Mouse (Mus musculus) neural tube, embryonic 13.5 days (tissue): ENCODE data around the gene Nudt12. TPM values are rescaled to one million over a fixed set of nuclear protein-coding genes. Genes with fewer than 3 reads are reported as not detected.

ENCODE experiments used
- ATAC-seq: fragments of 200-750 bp; cut with Nextera tagmentation; 2 replicates; pipeline ENCODE4 v1.8.0; 2017; ENCODE audit warnings: low read depth, mild to moderate bottlenecking, moderate TSS enrichment, moderate library complexity
- H3K27ac ChIP-seq: fragments of 300-500 bp; sonication (generic); replicated peaks from 2 replicates; pipeline ENCODE4 v1.5.1; 2015; ENCODE audit warnings: moderate library complexity, mild to moderate bottlenecking, inconsistent platforms
- H3K27me3 ChIP-seq: fragments of 300-500 bp; sonication (generic); 2 replicates; pipeline ENCODE4 v1.6.1; 2015; ENCODE audit warnings: mild to moderate bottlenecking, inconsistent platforms
- H3K36me3 ChIP-seq: fragments of 300-500 bp; sonication (generic); 2 replicates; pipeline ENCODE4 v1.6.1; 2015; ENCODE audit warnings: mild to moderate bottlenecking, inconsistent platforms
- H3K4me1 ChIP-seq: fragments of 300-500 bp; sonication (generic); replicated peaks from 2 replicates; pipeline ENCODE4 v1.6.1; 2015; ENCODE audit warnings: inconsistent platforms
- H3K4me2 ChIP-seq: fragments of 300-500 bp; sonication (generic); 2 replicates; pipeline ENCODE4 v1.6.1; 2015; ENCODE audit warnings: inconsistent platforms, mild to moderate bottlenecking, moderate library complexity
- H3K4me3 ChIP-seq: fragments of 300-500 bp; sonication (generic); 2 replicates; pipeline ENCODE4 v1.5.1; 2015; ENCODE audit warnings: mild to moderate bottlenecking, inconsistent platforms
- H3K9ac ChIP-seq: fragments of 300-500 bp; sonication (generic); 2 replicates; pipeline ENCODE4 v1.6.1; 2015; ENCODE audit warnings: moderate library complexity, mild to moderate bottlenecking, inconsistent platforms
- H3K9me3 ChIP-seq: fragments of 300-500 bp; sonication (generic); 2 replicates; pipeline ENCODE4 v1.6.1; 2016; ENCODE audit warnings: inconsistent platforms
- WGBS: fragments of 180-500 bp; shearing (Covaris S2); methylation state at CpG from one replicate; pipeline ENCODE4 v1.1.7; 2015; 5-methylcytosine and 5-hydroxymethylcytosine counted together
- polyA plus RNA-seq: library from polyadenylated mRNA; unstranded; fragments of >200 nt; fragmentation: Nextera tagmentation; extraction: Ambion mirVana; gene quantifications from 2 replicates; pipeline ENCODE4 v1.2.1, GENCODE M21; 2015

The Nudt12 gene
- polyA plus RNA-seq: 5.0 and 8.1 TPM in 2 replicates

DNA sequence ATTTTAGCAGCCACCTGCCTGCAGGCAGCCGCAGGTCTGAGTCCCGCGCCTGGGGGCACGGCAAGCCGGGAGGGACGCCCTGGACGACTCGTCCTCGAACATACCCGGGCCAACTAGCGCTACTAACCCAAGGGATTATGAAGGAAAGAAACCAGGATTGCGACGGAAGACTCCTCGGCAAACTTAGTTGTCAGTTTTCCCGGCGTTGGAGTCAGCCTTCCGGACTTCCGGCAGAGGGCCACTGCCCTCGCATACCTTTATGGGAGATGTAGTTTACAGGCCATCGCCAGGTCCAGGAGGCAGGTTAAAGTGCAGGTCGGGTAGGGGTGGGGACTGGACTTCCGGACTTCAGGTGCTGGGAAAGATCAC lies at the start of gene Nudt12:
TSS of gene Nudt12 (minus strand) at position 282 of the 369 bp plus-strand sequence.
- peak; percentile 91 for ATAC-seq
- Histone ChIP-seq H3K27me3 (no peaks in the 10 kb centered on the region), H3K9me3 (no peaks in the 10 kb centered on the region), H3K4me1 (0 out of 2 replicates have a peak, but pooled peaks cover 4% of the 10 kb centered on the region), H3K9ac (peak within 1 kb of the TSS; percentile 70), H3K27ac (no peak within 1 kb of the TSS), H3K4me2 (peak within 1 kb of the TSS; percentile 88), H3K36me3 (no peaks in the 10 kb centered on the region), H3K4me3 (peak within 1 kb of the TSS; percentile 76)
- WGBS: 2% methylated on average over 22 of the region's 22 CpGs

DNA sequence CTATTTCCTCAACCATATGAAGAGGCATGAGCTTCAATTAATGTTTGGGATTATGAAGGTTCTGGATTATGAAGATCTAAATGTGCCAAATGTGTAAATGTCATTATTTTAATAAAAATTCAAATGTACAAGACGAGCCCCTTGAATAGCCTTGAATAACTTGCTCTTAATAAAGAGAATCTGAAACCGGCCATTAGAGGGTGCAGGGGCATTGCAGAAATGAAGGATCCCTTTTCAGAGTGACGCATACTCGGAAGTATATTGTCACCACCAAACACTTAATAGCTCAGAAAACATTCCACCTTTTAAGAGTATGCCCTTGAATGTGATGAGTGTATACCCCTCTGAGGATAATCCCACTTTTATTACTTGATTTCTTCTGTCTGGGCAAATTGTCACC lies 40.1 kb upstream of the Nudt12 start:
- H3K9me3 ChIP-seq: no peaks in the 10 kb centered on the region
- H3K4me3 ChIP-seq: no peak overlapping the region
- H3K36me3 ChIP-seq: no peaks in the 10 kb centered on the region
- H3K27me3 ChIP-seq: no peaks in the 10 kb centered on the region
- no peak overlapping the region for H3K27ac ChIP-seq
- no peak for ATAC-seq
- no peaks in the 10 kb centered on the region for H3K4me1 ChIP-seq
- H3K4me2 ChIP-seq: no peak overlapping the region
- 70% methylated on average over 4 of the region's 4 CpGs for WGBS
- no peak overlapping the region for H3K9ac ChIP-seq

DNA sequence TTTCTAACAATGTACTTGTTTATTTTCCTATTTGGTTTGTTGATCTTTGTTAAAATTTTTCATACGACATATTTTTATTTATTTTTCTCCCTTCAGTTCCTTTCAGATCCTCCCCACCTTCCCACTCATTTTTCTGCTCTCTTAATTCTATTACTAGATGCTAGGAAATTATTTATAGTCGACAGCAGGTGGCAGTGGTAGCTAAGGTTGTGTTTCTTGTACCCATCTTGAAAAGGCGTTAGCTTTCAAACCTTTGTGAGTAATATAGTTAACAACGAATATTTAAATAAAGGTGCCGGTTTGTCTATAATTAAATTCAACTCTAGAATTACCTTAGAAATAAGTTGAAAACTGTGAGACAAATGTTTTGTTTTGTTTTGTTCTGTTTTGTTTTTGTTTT lies 26.6 kb upstream of the Nudt12 start:
- Histone ChIP-seq H3K9me3 (no peaks in the 10 kb centered on the region), H3K4me2 (no peak overlapping the region), H3K9ac (no peak overlapping the region), H3K36me3 (no peaks in the 10 kb centered on the region), H3K4me1 (no peaks in the 10 kb centered on the region), H3K27me3 (no peaks in the 10 kb centered on the region), H3K27ac (no peak overlapping the region), H3K4me3 (no peak overlapping the region)
- WGBS: 52% methylated on average over 5 of the region's 5 CpGs
- ATAC-seq: no peak

DNA sequence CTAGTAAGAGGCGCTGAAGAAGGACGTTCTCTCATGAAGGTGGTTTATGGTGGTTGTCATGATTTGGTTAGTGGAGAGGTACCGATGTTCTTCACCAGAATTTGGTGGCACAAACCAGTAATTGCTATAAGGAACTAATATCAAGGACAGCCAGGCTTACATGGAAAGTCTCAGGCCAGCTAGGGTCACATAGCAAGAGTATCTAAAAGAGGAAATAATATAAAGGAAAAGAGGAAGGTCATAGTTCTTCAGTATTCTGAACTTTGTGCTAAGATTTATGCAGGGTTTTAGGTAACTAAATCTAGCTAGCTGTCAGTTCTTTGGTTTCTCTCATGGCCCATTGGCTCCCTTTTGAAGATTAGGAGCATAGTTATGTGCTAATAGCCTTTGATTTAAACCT lies 20.3 kb upstream of the Nudt12 start:
- Histone ChIP-seq H3K4me2 (no peak overlapping the region), H3K36me3 (no peaks in the 10 kb centered on the region), H3K9me3 (no peaks in the 10 kb centered on the region), H3K4me1 (no peaks in the 10 kb centered on the region), H3K27ac (no peak overlapping the region), H3K9ac (no peak overlapping the region), H3K27me3 (no peaks in the 10 kb centered on the region), H3K4me3 (no peak overlapping the region)
- no peak for ATAC-seq
- 86% methylated on average over 3 of the region's 3 CpGs for WGBS

DNA sequence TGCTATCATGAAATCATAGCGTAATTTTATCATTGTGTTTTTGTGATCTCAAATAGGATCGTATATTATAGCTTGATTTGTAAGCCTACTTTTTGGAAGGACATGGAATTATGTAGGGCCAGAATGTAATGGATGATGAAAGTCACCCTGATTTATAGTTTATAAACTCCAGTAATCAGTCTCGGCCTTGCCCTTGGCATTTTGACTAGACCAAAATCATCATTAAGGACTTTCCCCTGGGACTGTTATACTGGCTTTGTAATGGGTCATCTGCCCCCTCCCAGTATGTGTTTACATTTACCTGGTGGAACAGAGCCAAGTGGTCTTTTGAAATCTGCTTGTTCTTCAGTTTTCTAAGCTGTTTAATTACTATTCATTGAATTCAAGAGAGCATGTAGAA lies 13.2 kb upstream of the Nudt12 start:
- peaks cover 5% of the 10 kb centered on the region; the same call in 1 of the 2 replicates for H3K4me1 ChIP-seq
- WGBS: 73% methylated on average over 3 of the region's 3 CpGs
- ATAC-seq: no peak

DNA sequence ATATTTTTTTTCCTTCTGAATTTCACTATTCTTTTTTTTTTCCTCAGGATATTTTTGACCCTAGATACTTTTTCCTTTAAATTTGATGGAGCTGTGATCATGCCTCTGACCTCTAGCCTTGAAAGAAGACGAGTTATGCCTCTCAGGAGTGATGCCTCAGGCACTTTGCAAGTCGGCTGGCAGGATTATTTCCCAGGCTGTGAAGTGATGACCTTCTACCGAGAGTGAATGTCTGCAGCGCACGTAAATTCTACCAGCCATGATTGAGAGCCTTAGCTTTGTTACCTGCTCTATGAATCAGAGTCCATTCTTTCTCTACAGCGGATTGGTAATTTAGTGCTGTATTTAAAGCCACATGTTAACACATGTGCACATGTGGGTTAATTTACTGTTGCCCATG lies 11.3 kb upstream of the Nudt12 start:
- WGBS: 19% methylated on average over 6 of the region's 6 CpGs
- Histone ChIP-seq H3K4me2 (no peak overlapping the region), H3K9me3 (no peaks in the 10 kb centered on the region), H3K36me3 (no peaks in the 10 kb centered on the region), H3K27me3 (no peaks in the 10 kb centered on the region), H3K9ac (no peak overlapping the region), H3K4me3 (no peak overlapping the region), H3K27ac (no peak overlapping the region), H3K4me1 (peaks cover 5% of the 10 kb centered on the region; the same call in 1 of the 2 replicates)
- ATAC-seq: no peak

More for the DNA sequence above, 13.2 kb upstream of the Nudt12 start:
- no peak overlapping the region for H3K9ac ChIP-seq
- H3K9me3 ChIP-seq: no peaks in the 10 kb centered on the region
- H3K4me3 ChIP-seq: no peak overlapping the region
- no peak overlapping the region for H3K4me2 ChIP-seq
- H3K27ac ChIP-seq: no peak overlapping the region
- no peaks in the 10 kb centered on the region for H3K27me3 ChIP-seq
- H3K36me3 ChIP-seq: no peaks in the 10 kb centered on the region

DNA sequence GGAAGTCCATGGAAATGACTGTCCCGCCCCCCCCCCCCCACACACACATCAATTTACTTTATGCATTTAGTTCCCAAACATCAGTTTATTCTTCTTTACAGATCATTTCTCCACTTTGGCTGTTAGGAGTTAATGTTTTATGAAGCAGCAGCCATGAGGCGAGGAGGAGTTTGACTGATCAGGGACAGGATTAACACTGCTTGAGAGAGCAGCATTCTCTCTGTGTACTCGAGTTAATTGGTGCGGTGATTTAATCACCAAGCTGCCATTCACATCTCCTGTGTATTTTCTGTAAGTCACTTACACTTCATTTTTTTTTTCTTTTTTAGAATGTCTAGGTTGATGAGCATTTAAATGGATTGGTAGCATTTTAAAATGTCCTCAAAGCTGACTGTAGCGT lies 10.8 kb upstream of the Nudt12 start:
- Histone ChIP-seq H3K9me3 (no peaks in the 10 kb centered on the region), H3K27me3 (no peaks in the 10 kb centered on the region), H3K4me1 (peaks cover 5% of the 10 kb centered on the region; the same call in 1 of the 2 replicates), H3K9ac (no peak overlapping the region), H3K4me2 (no peak overlapping the region), H3K4me3 (no peak overlapping the region), H3K27ac (no peak overlapping the region), H3K36me3 (no peaks in the 10 kb centered on the region)
- WGBS: 45% methylated on average over 5 of the region's 5 CpGs
- ATAC-seq: no peak

DNA sequence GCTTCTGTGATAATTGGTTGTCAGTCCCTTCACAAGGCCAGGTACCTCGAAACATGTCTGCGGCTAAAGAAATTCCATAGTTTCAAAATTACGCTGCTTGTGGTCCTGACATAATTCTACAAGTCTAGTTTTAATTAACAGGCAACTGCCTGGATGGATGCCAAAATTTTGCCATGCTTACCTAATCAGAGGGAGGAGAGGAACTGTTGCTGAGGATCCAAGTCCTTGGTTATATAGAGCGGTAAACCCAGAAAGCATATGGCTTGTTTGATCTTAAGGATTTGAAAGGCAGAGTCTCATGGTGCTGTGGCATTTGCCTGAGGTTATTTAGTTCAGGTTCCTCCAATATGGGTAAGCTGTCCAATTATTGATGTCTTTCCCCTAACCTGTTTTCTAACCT lies 5.5 kb upstream of the Nudt12 start:
- Histone ChIP-seq H3K4me2 (no peak overlapping the region), H3K9ac (no peak overlapping the region), H3K27me3 (no peaks in the 10 kb centered on the region), H3K27ac (no peak overlapping the region), H3K9me3 (no peaks in the 10 kb centered on the region), H3K36me3 (no peaks in the 10 kb centered on the region), H3K4me1 (no peaks in the 10 kb centered on the region), H3K4me3 (no peak overlapping the region)
- ATAC-seq: no peak
- 86% methylated on average over 4 of the region's 4 CpGs for WGBS

DNA sequence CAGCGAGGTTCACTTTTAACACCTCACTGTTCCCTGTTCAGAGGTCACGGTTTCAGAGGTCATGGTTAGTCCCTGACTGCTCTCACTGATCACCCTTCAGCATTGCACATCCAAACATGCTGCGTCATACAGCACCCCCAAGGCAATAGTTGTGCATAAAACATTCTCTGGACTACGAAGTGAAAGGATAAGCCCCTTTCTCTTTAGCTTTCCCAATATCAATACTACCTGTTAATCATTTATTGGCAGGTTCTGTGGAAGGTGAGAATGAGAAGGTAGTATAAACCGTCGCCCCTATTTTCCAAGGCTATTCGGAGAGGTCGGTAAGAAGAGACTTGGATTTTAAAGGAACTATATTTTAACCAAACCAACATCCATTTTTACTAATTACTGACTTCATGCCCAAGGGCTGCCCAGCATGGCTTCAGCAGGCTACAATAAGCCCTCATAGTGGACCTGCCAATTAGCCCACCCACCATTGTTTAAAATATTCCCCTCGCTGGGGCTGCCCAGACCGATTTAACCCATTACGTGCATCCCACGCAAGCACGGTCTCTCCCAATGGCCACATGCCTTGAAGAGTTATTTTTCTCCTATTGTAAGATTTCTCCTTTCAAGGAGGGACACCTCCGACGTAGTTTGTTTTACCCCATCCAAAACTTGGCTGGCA lies 616 bp downstream of the Nudt12 start:
- 5% methylated on average over 15 of the region's 15 CpGs for WGBS
- H3K36me3 ChIP-seq: no peaks in the 10 kb centered on the region
- no peaks in the 10 kb centered on the region for H3K27me3 ChIP-seq
- no peaks in the 10 kb centered on the region for H3K9me3 ChIP-seq
- 0 out of 2 replicates have a peak, but pooled peaks cover 4% of the 10 kb centered on the region for H3K4me1 ChIP-seq
- ATAC-seq: peak; percentile 71
- peak overlapping the region; percentile 76 for H3K4me3 ChIP-seq
- peak overlapping the region; percentile 70 for H3K9ac ChIP-seq
- H3K27ac ChIP-seq: no peak overlapping the region
- H3K4me2 ChIP-seq: peak overlapping the region; percentile 88

DNA sequence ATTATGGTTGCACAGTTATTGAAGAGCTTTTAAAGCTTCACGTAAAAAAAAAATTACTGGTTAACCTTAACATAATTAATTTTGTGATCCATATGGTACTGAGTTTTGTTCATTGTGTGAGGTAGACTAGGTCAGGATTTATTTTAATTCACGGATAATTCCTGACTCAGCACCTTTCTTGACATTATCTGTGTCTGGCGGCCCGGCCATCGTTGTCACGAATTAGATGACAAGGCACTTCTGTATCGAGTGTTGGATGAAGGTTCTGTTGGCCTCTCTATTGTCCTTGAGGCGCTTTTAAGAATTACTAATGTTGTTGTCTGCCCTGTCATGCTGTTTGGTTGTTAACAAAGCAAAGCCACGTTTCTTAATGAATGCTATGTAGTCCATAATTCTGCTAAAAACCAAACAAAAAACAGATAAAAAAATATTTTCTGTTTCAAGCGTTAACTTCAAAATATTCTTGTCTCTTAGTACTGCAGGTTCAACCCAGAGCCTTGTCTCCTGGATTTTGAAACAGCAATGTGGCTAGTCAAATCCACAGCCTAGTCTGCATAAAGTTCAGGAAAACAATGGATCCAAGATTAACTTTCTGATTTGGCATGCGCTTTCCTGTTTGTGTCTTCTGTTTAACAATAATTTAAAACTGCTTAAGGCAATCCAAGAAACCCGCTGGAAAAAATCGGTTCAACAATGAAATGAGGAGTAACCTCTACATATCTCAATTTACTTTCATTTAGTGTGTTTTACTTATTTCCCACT lies 1.4 kb downstream of the Nudt12 start:
- Histone ChIP-seq H3K9ac (no peak overlapping the region), H3K27me3 (no peaks in the 10 kb centered on the region), H3K4me2 (no peak overlapping the region), H3K36me3 (no peaks in the 10 kb centered on the region), H3K4me1 (0 out of 2 replicates have a peak, but pooled peaks cover 4% of the 10 kb centered on the region), H3K9me3 (no peaks in the 10 kb centered on the region), H3K4me3 (no peak overlapping the region), H3K27ac (no peak overlapping the region)
- no peak for ATAC-seq
- WGBS: 68% methylated on average over 13 of the region's 13 CpGs

DNA sequence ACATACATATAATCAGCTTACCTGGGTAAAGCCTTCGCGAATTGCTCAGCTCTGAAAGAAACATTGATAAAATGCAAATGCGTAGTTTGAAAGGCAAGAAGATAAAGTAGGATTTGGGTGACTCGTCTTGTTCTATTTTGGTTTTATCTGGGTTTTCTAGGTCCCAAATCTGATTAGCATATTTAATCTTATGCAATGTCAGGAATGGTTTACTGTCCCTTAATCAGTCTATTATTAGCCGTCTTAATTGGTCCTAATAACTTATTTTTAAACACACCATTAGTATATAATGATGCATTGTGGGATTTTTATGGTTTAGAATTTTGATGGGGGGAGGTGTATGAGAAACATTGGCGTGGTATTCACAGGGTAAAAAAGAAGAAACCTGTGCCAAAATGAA lies 21.9 kb downstream of the Nudt12 start, which contains the start of gene Pdzph1:
TSS of gene Pdzph1 (minus strand) at position 101 of the 400 bp plus-strand sequence.
- Histone ChIP-seq H3K4me3 (no peak within 1 kb of the TSS), H3K9ac (no peak within 1 kb of the TSS), H3K4me2 (no peak within 1 kb of the TSS), H3K9me3 (no peaks in the 10 kb centered on the region), H3K27me3 (no peaks in the 10 kb centered on the region), H3K4me1 (no peaks in the 10 kb centered on the region), H3K27ac (no peak within 1 kb of the TSS), H3K36me3 (no peaks in the 10 kb centered on the region)
- WGBS: 84% methylated on average over 6 of the region's 6 CpGs
- no peak for ATAC-seq

DNA sequence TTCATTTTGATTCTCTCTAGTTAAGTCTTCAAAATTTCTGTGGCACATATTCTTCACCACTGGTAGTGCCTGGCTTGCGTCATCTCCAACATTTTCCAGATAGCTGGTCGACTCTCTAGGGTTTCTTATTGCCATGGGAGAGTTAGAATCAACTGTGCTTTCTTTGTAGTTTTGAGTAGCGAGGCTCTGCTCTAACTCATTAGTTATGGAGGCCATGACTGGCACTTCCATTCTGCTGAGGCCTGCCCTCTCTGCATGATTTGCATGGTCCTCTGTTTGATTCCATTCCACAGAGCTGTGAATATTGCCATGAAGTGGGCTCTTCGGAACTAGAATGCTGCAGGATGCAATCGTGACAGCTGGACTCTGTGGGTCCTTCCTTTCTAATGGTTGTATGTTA lies 39.9 kb downstream of the Nudt12 start:
- H3K4me2 ChIP-seq: no peak overlapping the region
- 47% methylated on average over 5 of the region's 5 CpGs for WGBS
- H3K4me3 ChIP-seq: no peak overlapping the region
- ATAC-seq: no peak
- H3K27ac ChIP-seq: no peak overlapping the region
- no peaks in the 10 kb centered on the region for H3K9me3 ChIP-seq
- 0 out of 2 replicates have a peak, but pooled peaks cover 5% of the 10 kb centered on the region for H3K4me1 ChIP-seq
- H3K9ac ChIP-seq: no peak overlapping the region
- H3K27me3 ChIP-seq: no peaks in the 10 kb centered on the region
- H3K36me3 ChIP-seq: no peaks in the 10 kb centered on the region
